Mouse (Mus musculus): ENCODE results near the gene Trmt2b. TPM values are rescaled to one million over a fixed set of nuclear protein-coding genes. Genes with fewer than 3 reads are reported as not detected.

The Trmt2b gene
- 21.3 TPM for total RNA-seq (2023)

DNA sequence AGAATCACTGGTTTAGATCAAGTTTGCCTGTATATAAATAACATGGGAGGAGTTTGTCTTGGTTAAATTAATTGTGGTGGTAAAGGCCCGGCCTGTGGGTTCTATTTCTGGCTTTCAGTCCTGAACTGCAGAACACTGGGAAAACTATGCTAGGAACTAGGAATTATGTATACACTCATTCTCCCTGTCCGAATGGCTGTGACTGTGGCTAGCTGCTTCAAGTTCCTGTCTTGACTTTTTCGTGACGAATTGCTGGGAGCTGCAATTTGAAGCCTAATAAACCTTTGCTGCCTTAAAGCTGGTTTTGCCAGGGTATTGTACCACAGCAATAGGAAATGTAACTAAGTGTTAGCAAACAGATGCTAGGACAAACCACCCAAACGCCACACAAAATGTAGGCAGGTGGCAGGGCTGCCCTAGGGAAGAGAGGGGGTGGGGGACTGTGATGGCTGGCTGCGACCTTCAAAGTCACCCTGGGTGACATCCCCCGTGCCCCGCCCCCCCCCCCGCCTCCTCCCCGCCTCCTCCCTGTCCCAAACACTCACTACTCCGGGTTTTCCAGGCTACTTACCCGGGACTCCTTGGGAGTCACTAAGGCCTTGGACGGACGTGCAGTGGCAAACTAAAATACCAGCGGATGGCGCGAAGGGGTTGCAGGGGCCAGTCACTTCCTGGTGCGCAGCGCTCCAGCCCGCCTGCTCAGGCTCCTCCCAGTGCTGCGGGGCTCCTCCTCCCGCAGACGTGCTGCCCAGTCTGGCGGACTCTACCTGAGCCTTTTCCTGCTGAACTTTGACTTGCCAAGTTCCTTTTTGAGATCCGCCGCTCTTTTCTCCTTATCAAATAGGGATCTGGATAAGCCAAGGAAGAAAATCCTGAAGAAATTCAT lies at the start of gene Trmt2b:
Gene Trmt2b, minus strand, starts transcription at position 710 of the 886 bp plus-strand sequence.

DNA sequence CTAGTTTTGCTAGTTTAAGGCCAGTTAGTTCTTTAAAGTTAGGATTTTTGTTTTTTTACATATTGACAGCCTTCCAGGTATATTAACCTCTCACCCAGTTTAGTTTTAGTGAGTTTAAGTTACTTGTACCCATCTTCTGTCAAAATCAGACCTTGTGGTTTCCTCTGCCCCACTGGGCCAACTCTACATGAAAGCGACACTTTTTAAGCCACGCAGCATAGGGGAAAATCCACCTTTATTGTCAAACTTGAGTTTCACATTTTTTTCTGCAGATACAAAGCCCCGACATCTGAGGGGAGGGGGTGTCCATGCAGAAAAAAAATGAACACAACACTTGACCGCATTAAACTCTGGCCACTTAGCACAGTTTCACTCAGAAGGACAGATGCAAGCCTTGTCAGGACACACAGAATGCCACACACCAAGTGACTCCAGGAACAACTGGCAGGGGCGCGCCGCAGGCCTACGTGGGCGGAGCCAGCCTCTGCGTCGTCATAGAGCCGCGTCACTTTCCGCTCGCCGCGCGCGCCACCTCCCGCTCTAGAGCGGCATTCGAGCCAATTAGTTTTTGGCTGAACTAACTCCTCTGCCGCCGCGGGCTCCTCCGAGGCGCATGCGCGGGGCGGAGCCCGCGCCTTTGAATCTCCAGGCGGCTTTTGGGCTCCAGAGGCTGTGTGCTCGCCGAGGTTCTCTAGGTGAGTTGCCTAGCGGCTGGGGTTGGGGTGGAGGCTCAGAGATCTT lies 30.9 kb upstream of the Trmt2b start, which contains the start of gene Cenpi:
Gene Cenpi, plus strand, starts transcription at position 551 of the 741 bp plus-strand sequence.

DNA sequence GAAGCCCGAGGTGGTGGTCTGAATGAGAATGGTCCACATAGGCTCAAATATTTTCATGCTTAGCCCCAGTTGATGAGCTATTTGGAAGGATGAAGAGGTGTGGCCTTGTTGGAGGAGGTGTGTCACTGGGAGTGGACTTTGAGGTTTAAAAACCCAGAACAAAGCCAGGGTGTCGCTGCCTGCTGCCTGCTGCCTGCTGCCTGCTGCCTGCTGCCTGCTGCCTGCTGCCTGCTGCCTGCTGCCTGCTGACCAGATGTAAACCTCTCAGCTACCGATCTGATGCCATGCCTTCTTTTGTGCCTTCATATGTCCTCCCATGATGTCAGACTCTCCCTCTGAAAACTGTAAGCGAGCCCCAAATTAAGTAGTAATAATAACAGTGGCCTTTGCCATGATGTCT lies 54.9 kb downstream of the Trmt2b start, which contains the start of gene Nox1:
Gene Nox1, minus strand, starts transcription at position 101 of the 400 bp plus-strand sequence.

DNA sequence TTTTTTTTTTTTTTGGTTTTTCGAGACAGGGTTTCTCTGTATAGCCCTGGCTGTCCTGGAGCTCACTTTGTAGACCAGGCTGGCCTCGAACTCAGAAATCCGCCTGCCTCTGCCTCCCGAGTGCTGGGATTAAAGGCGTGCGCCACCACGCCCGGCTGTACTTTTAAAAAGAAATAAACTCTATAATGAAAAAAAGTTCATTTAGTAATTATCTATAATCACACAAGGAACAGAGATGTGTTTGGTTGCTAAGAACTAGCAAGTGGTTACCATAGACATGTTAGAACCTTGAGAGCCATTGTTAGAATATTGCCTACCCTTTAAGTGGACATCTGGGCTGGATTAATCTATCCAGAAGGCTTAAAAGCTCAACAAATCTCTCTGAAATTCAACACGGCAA lies 89.6 kb downstream of the Trmt2b start, which contains the start of gene Arl13a:
Gene Arl13a, plus strand, starts transcription at position 301 of the 400 bp plus-strand sequence.

Other genes starting within 250 kb of the Trmt2b start
- 46.9 TPM for gene Cstf2, start 217.8 kb downstream of the Trmt2b start, total RNA-seq (2023)
- gene Xkrx, start 114.9 kb downstream of the Trmt2b start, total RNA-seq (2023): 18.2 TPM
- gene Arl13a, start 89.5 kb downstream of the Trmt2b start, total RNA-seq (2023): not detected
- gene Nox1, start 55.0 kb downstream of the Trmt2b start, total RNA-seq (2023): 1.3 TPM
- 1.0 TPM for gene Tmem35a, start 18.2 kb upstream of the Trmt2b start, total RNA-seq (2023)
- 0.77 TPM for gene Cenpi, start 31.1 kb upstream of the Trmt2b start, total RNA-seq (2023)
- gene Drp2, start 127.6 kb upstream of the Trmt2b start, total RNA-seq (2023): not detected
- gene Taf7l, start 199.5 kb upstream of the Trmt2b start, total RNA-seq (2023): not detected

Measured in CD4-positive naive resting alpha-beta T cell, adult 57 days (primary cell).